Mouse (Mus musculus): Measurements from ENCODE around the gene Lasp1. TPM values are rescaled to one million over a fixed set of nuclear protein-coding genes. Genes with fewer than 3 reads are reported as not detected.
A peak's percentile ranks its signal among the peaks of the same experiment; 100 is the strongest.
"Not testable (repeated sequence)": the region's sequence is repeated elsewhere in the genome, so short reads cannot be mapped to it uniquely, and the experiment has no call there.

Lasp1 gene
- polyA plus RNA-seq, 1 experiment from 2014 or later, result 95.3 TPM

DNA sequence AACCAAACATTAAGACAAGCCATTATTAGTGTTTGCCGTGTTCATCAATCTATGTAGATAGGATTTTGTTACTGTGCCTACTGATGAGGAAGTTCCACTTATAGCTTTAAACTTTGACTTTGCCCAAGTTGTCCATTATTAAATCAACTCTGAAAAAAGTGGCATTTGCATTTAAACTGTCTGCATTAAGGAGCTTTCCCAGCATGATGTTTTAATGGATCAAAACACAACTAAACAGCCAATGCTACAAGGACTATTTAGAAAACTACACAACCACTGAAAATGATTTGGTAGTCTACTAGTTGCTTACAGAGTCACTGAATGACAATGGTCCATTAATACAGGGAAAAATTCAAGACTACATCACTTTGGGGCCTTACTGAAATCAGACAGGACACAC, 19.9 kb upstream of the Lasp1 start:
- Histone ChIP-seq H3K27ac (no peak overlapping the region), H3K27me3 (no peaks in the 10 kb centered on the region), H3K4me3 (no peak overlapping the region), H3K36me3 (ENCODE audit: poor library complexity, severe bottlenecking) (peaks cover 65% of the 10 kb centered on the region), H3K4me2 (no peak overlapping the region), H3K9me3 (replicated peaks) (no peaks in the 10 kb centered on the region), H3K9ac (no peak overlapping the region), H3K4me1 (peaks cover 35% of the 10 kb centered on the region)
- WGBS, result 92% methylated on average over 1 of the region's 1 CpGs
- no peak for ATAC-seq

- no peak overlapping the region for H3K27ac ChIP-seq
- no peaks in the 10 kb centered on the region for H3K27me3 ChIP-seq
- peak overlapping the region; percentile 96 for H3K4me3 ChIP-seq
- no peak for ATAC-seq
- H3K9ac ChIP-seq, result 0 out of 2 replicates have a peak overlapping the region, but pooled peaks have one; percentile 37
- no peaks in the 10 kb centered on the region for H3K9me3 ChIP-seq (replicated peaks)
- WGBS, result 84% methylated on average over 2 of the region's 2 CpGs
- H3K36me3 ChIP-seq (ENCODE audit: poor library complexity, severe bottlenecking), result peaks cover 57% of the 10 kb centered on the region
- peak overlapping the region; percentile 90 for H3K4me2 ChIP-seq
- H3K4me1 ChIP-seq, result peaks cover 35% of the 10 kb centered on the region
Observed at GRCm38 (mm10) chr11:97779968-97780701, 18.7 kb upstream of the Lasp1 start.

- Histone ChIP-seq H3K9me3 (replicated peaks) (no peaks in the 10 kb centered on the region), H3K36me3 (ENCODE audit: poor library complexity, severe bottlenecking) (peaks cover 45% of the 10 kb centered on the region), H3K4me2 (peak overlapping the region; percentile 90), H3K9ac (peak overlapping the region; percentile 99), H3K4me3 (peak overlapping the region; percentile 96), H3K27ac (peak overlapping the region; percentile 93), H3K27me3 (no peaks in the 10 kb centered on the region), H3K4me1 (peaks cover 35% of the 10 kb centered on the region)
- WGBS, result 2% methylated on average over 11 of the region's 11 CpGs
- ATAC-seq, result no peak
Observed at GRCm38 (mm10) chr11:97781478-97781831, 17.3 kb upstream of the Lasp1 start.

DNA sequence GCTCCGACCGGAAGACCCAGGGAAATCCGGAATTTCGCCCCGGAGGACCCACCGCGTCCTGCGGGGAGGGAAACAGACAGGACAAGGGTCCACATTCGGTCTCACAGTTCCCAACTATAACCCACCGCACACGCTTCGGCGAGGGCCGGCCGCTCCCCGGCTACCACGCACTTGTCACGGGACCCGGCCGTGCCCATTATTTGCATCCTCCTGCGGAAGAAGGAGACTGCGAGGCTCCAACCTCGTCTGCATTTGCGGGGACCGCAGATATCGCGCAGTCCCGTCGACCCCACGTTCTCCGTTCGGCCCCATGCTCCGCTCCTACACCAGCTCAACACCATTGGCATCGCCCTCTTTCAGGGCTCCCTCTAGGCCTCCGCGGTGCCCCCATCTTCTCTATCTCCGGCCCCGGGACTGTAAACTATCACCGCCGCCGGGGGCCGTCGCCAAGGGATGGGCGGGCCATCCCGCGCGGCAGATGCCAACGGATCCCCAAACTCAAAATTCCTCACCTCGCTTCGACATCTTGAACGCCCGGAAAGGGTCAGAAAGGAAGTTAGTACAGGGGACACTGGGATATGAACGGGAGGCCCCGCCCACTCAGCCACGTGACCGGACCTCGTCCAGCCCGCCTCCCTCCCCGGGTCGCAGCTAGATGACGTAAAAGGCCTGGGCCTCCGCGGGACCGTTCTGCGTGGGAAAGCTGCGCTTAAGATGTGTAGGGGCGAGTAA, 16.8 kb upstream of the Lasp1 start, which contains the start of gene Rpl23:
Rpl23 (minus strand) TSS at position 606 of the 732 bp plus-strand sequence.
- Histone ChIP-seq H3K4me3 (peak within 1 kb of the TSS; percentile 96), H3K9me3 (replicated peaks) (no peaks in the 10 kb centered on the region), H3K27me3 (no peaks in the 10 kb centered on the region), H3K27ac (peak within 1 kb of the TSS; percentile 93), H3K9ac (peak within 1 kb of the TSS; percentile 99), H3K4me1 (peaks cover 35% of the 10 kb centered on the region), H3K36me3 (ENCODE audit: poor library complexity, severe bottlenecking) (peaks cover 40% of the 10 kb centered on the region), H3K4me2 (peak within 1 kb of the TSS; percentile 90)
- under 1% methylated on average over 67 of the region's 67 CpGs for WGBS
- ATAC-seq, result peak; percentile 95

- Histone ChIP-seq H3K27me3 (no peaks in the 10 kb centered on the region), H3K36me3 (ENCODE audit: poor library complexity, severe bottlenecking) (peaks cover 34% of the 10 kb centered on the region), H3K9me3 (replicated peaks) (no peaks in the 10 kb centered on the region), H3K4me3 (peak overlapping the region; percentile 96), H3K4me1 (peaks cover 35% of the 10 kb centered on the region), H3K4me2 (peak overlapping the region; percentile 90), H3K27ac (peak overlapping the region; percentile 41), H3K9ac (peak overlapping the region; percentile 65)
- under 1% methylated on average over 10 of the region's 10 CpGs for WGBS
- no peak; the same call in 1 of the 2 replicates for ATAC-seq
Observed at GRCm38 (mm10) chr11:97782564-97782895, 16.3 kb upstream of the Lasp1 start.

DNA sequence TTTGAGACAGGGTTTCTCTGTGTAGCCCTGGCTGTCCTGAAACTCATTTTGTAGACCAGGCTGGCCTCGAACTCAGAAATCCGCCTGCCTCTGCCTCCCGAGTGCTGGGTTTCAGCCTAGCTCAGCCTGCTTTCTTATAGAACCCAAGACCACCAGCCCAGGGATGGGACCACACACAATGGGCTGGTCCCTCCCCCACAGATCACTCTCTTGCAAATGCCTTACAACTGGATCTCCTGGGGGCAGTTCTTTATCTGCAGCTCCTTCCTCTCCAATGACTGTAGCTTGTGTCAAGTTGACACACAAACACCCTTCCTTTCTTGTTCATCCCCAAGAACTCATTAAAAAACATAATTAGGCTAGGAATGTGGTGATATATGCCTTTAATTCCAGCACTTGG, 10.8 kb upstream of the Lasp1 start:
- Histone ChIP-seq H3K4me1 (peaks cover 5% of the 10 kb centered on the region), H3K27me3 (no peaks in the 10 kb centered on the region), H3K9me3 (replicated peaks) (no peaks in the 10 kb centered on the region), H3K4me2 (no peak overlapping the region), H3K36me3 (ENCODE audit: poor library complexity, severe bottlenecking) (no peaks in the 10 kb centered on the region), H3K4me3 (no peak overlapping the region), H3K9ac (no peak overlapping the region), H3K27ac (no peak overlapping the region)
- WGBS, result 93% methylated on average over 3 of the region's 3 CpGs
- ATAC-seq, result no peak

GRCm38 (mm10) chr11:97789727-97790126, 9.1 kb upstream of the Lasp1 start:
- Histone ChIP-seq H3K4me2 (no peak overlapping the region), H3K36me3 (ENCODE audit: poor library complexity, severe bottlenecking) (no peaks in the 10 kb centered on the region), H3K27ac (no peak overlapping the region), H3K9me3 (replicated peaks) (peaks cover 4% of the 10 kb centered on the region), H3K27me3 (no peaks in the 10 kb centered on the region), H3K4me1 (no peaks in the 10 kb centered on the region), H3K9ac (no peak overlapping the region), H3K4me3 (no peak overlapping the region)
- no peak for ATAC-seq
- WGBS, result 84% methylated on average over 5 of the region's 5 CpGs

GRCm38 (mm10) chr11:97790778-97791438, 7.9 kb upstream of the Lasp1 start:
- H3K36me3 ChIP-seq (ENCODE audit: poor library complexity, severe bottlenecking); H3K27me3 ChIP-seq; H3K4me1 ChIP-seq; H3K4me2 ChIP-seq; ATAC-seq; H3K9ac ChIP-seq; H3K9me3 ChIP-seq (replicated peaks); H3K4me3 ChIP-seq; H3K27ac ChIP-seq: not testable (repeated sequence)
- WGBS, result 73% methylated on average over 2 of the region's 2 CpGs

- Histone ChIP-seq H3K27me3 (no peaks in the 10 kb centered on the region), H3K36me3 (ENCODE audit: poor library complexity, severe bottlenecking) (no peaks in the 10 kb centered on the region), H3K4me2 (no peak overlapping the region), H3K9me3 (replicated peaks) (peaks cover 4% of the 10 kb centered on the region), H3K27ac (no peak overlapping the region), H3K4me3 (no peak overlapping the region), H3K9ac (no peak overlapping the region), H3K4me1 (peaks cover 1% of the 10 kb centered on the region; the same call in 1 of the 2 replicates)
- 12% methylated on average over 2 of the region's 2 CpGs for WGBS
- no peak for ATAC-seq
Observed at GRCm38 (mm10) chr11:97793165-97793564, 5.6 kb upstream of the Lasp1 start.

- peaks cover 4% of the 10 kb centered on the region for H3K9me3 ChIP-seq (replicated peaks)
- no peak overlapping the region for H3K9ac ChIP-seq
- H3K27me3 ChIP-seq, result no peaks in the 10 kb centered on the region
- H3K36me3 ChIP-seq (ENCODE audit: poor library complexity, severe bottlenecking), result no peaks in the 10 kb centered on the region
- H3K4me1 ChIP-seq, result peaks cover 17% of the 10 kb centered on the region
- no peak overlapping the region; the same call in 1 of the 2 replicates for H3K4me2 ChIP-seq
- ATAC-seq, result no peak
- H3K27ac ChIP-seq, result no peak overlapping the region
- no peak overlapping the region for H3K4me3 ChIP-seq
- WGBS, result 3% methylated on average over 6 of the region's 6 CpGs
Observed at GRCm38 (mm10) chr11:97796910-97797309, 1.9 kb upstream of the Lasp1 start.

- Histone ChIP-seq H3K27ac (no peak overlapping the region), H3K4me1 (peaks cover 24% of the 10 kb centered on the region), H3K27me3 (no peaks in the 10 kb centered on the region), H3K36me3 (ENCODE audit: poor library complexity, severe bottlenecking) (no peaks in the 10 kb centered on the region), H3K9me3 (replicated peaks) (peaks cover 4% of the 10 kb centered on the region), H3K4me3 (no peak overlapping the region), H3K9ac (no peak overlapping the region), H3K4me2 (no peak overlapping the region)
- no peak for ATAC-seq
- 66% methylated on average over 15 of the region's 15 CpGs for WGBS
Observed at GRCm38 (mm10) chr11:97797369-97798082, 1.3 kb upstream of the Lasp1 start.

DNA sequence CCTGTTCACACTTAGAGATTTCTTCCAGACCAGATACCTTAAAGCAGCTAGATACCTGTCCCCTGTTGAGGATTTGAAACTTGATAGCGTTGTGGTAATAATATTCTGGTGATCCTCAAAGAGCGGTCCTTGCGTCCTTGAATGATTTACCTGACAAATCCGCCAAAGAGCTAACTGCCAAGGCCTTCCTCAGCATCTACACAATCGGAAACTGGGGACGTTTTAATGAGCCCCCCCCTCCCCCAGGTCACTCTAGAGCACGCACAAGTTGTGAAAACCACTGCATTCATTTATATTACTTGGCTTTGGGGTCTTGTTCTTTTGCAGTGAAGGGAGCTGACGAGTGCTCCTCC, 741 bp upstream of the Lasp1 start:
- Histone ChIP-seq H3K9ac (no peak overlapping the region), H3K36me3 (ENCODE audit: poor library complexity, severe bottlenecking) (no peaks in the 10 kb centered on the region), H3K27ac (no peak overlapping the region), H3K4me3 (0 out of 2 replicates have a peak overlapping the region, but pooled peaks have one; percentile 3), H3K4me2 (peak overlapping the region; percentile 66), H3K9me3 (replicated peaks) (peaks cover 4% of the 10 kb centered on the region), H3K4me1 (peaks cover 24% of the 10 kb centered on the region), H3K27me3 (no peaks in the 10 kb centered on the region)
- 34% methylated on average over 8 of the region's 8 CpGs for WGBS
- no peak for ATAC-seq
